Mouse (Mus musculus) limb, embryonic 14.5 days (tissue): ENCODE measurements at regions not wholly inside any gene's neighbourhood (a gene's known extent, or its start where the extent isn't known, plus 50 kb on each side); places are given as distances from the start of the nearest gene placed in this dataset.
"Not testable (repeated sequence)": the region's sequence is repeated elsewhere in the genome, so short reads cannot be mapped to it uniquely, and the experiment has no call there.

Source experiments
- ATAC-seq: fragments of 200-750 bp; cut with Nextera tagmentation; 2 replicates; pipeline ENCODE4 v1.8.0; 2017; ENCODE audit warnings: low read depth, moderate number of reproducible peaks, moderate TSS enrichment; ENCODE audit not compliant: low FRiP score
- DNase-seq: peaks from one replicate; pipeline ENCODE4 v3.0.0-alpha.2; 2015; ENCODE audit warnings: low spot score
- H3K27ac ChIP-seq: fragments of 300-500 bp; sonication (generic); replicated peaks from 2 replicates; pipeline ENCODE4 v1.5.1; 2014; ENCODE audit warnings: low read depth, mild to moderate bottlenecking, low read length, moderate library complexity, mixed read lengths
- H3K27me3 ChIP-seq: fragments of 300-500 bp; sonication (generic); 2 replicates; pipeline ENCODE4 v1.6.1; 2014; ENCODE audit warnings: low read length, mixed read lengths; ENCODE audit not compliant: control insufficient read depth, insufficient read depth
- H3K36me3 ChIP-seq: fragments of 300-500 bp; sonication (generic); 2 replicates; pipeline ENCODE4 v1.6.1; 2014; ENCODE audit warnings: mild to moderate bottlenecking, low read length, moderate library complexity, mixed read lengths; ENCODE audit not compliant: control insufficient read depth, insufficient read depth
- H3K4me1 ChIP-seq: fragments of 300-500 bp; sonication (generic); 2 replicates; pipeline ENCODE4 v1.6.1; 2014; ENCODE audit warnings: antibody characterized with exemption, low read length, mixed read lengths; ENCODE audit not compliant: control insufficient read depth, insufficient read depth
- H3K4me2 ChIP-seq: fragments of 300-500 bp; sonication (generic); replicated peaks from 2 replicates; pipeline ENCODE4 v1.6.1; 2014; ENCODE audit warnings: low read depth, mild to moderate bottlenecking, low read length, moderate library complexity; ENCODE audit not compliant: severe bottlenecking
- H3K4me3 ChIP-seq: fragments of 300-500 bp; sonication (generic); replicated peaks from 2 replicates; pipeline ENCODE4 v1.5.1; 2014; ENCODE audit warnings: low read length
- H3K9ac ChIP-seq: fragments of 300-500 bp; sonication (generic); 2 replicates; pipeline ENCODE4 v1.6.1; 2014; ENCODE audit warnings: mild to moderate bottlenecking, low read depth, low read length, moderate library complexity; ENCODE audit not compliant: severe bottlenecking
- H3K9me3 ChIP-seq: fragments of 300-500 bp; sonication (generic); 2 replicates; pipeline ENCODE4 v1.6.1; 2016; ENCODE audit warnings: low read length; ENCODE audit not compliant: control insufficient read depth
- POLR2A ChIP-seq: fragments of 200-500 bp; IDR thresholded peaks from 2 replicates; pipeline ENCODE4 v1.8.0; 2012; ENCODE audit warnings: inconsistent platforms, mild to moderate bottlenecking, moderate library complexity, borderline replicate concordance; ENCODE audit not compliant: insufficient read depth, insufficient read length; ENCODE audit errors: extremely low read depth
- WGBS: fragments of 180-500 bp; shearing (Covaris S2); extraction: QIAGEN DNeasy Blood & Tissue Kit; methylation state at CpG from one replicate; pipeline ENCODE4 v1.1.7; 2014; 5-methylcytosine and 5-hydroxymethylcytosine counted together

DNA sequence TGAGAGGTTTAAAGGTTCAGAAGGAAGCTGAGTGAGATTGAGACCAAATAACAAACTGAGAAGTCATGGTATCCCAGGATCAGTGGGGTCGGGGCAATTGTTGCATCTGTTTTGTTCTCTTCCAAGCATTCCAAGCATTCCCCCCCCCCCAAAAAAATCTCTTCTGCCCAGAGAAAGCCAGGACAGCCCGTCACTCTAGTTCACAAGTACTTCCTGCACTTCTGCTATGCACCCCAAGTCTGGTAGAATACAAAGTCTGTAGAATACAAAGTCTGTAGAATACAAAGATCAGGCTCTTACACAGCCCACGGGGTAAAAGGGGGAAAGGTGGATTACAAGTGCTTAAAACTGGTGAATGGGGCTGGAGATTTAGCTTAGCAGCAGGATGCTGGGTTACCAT lies 99.5 kb upstream of the Rad23b start:
- no peaks in the 10 kb centered on the region for H3K9me3 ChIP-seq
- no peak overlapping the region for H3K9ac ChIP-seq
- 41% methylated on average over 3 of the region's 3 CpGs for WGBS
- H3K27me3 ChIP-seq = no peaks in the 10 kb centered on the region
- H3K4me1 ChIP-seq = no peaks in the 10 kb centered on the region
- no peak overlapping the region for H3K4me2 ChIP-seq
- no peak for TF ChIP-seq POLR2A
- DNase-seq (no peak), ATAC-seq (no peak)
- no peaks in the 10 kb centered on the region for H3K36me3 ChIP-seq
- H3K27ac ChIP-seq = no peak overlapping the region
- H3K4me3 ChIP-seq = no peak overlapping the region

DNA sequence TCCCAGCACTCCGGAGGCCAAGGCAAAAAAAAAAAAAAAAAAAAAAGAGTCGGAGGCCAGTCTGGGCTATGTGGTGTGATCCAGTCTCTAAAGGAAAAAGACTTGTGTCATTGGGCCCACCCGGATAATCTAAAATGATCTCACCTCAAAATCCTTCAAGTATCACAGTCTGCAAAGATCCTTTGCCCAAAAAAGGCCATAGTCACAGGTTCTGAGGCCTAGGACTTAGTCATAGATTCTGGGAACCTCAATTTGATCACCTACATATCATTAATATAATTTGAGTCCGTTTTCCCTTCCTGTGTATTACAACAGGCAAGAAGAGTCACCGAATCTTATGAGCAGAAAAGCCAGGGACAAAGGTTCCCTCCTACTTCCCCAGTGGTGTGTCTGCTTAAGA lies 98.3 kb upstream of the Rad23b start:
- Histone ChIP-seq H3K27ac (no peak overlapping the region), H3K9ac (no peak overlapping the region), H3K4me2 (no peak overlapping the region), H3K36me3 (no peaks in the 10 kb centered on the region), H3K9me3 (no peaks in the 10 kb centered on the region), H3K4me3 (no peak overlapping the region), H3K4me1 (no peaks in the 10 kb centered on the region), H3K27me3 (no peaks in the 10 kb centered on the region)
- WGBS = 83% methylated on average over 5 of the region's 5 CpGs
- DNase-seq (no peak), ATAC-seq (no peak)
- no peak for TF ChIP-seq POLR2A

- 77% methylated on average over 8 of the region's 8 CpGs for WGBS
These were observed 96.1 kb upstream of the Rad23b start for GRCm38 (mm10) chr4:55253769-55254168.

GRCm38 (mm10) chr4:55271965-55272630 lies 77.7 kb upstream of the Rad23b start:
- H3K27me3 ChIP-seq = no peaks in the 10 kb centered on the region
- ATAC-seq (no peak), DNase-seq (no peak)
- no peak for TF ChIP-seq POLR2A
- 82% methylated on average over 8 of the region's 8 CpGs for WGBS
- H3K4me2 ChIP-seq = no peak overlapping the region
- no peak overlapping the region for H3K27ac ChIP-seq
- H3K9me3 ChIP-seq = no peaks in the 10 kb centered on the region
- H3K4me3 ChIP-seq = no peak overlapping the region
- H3K4me1 ChIP-seq = no peaks in the 10 kb centered on the region
- no peaks in the 10 kb centered on the region for H3K36me3 ChIP-seq
- H3K9ac ChIP-seq = no peak overlapping the region

More at GRCm38 (mm10) chr4:55253769-55254168, 96.1 kb upstream of the Rad23b start:
- Histone ChIP-seq H3K9me3 (no peaks in the 10 kb centered on the region), H3K36me3 (no peaks in the 10 kb centered on the region), H3K4me1 (no peaks in the 10 kb centered on the region), H3K4me2 (no peak overlapping the region), H3K27ac (no peak overlapping the region), H3K27me3 (no peaks in the 10 kb centered on the region), H3K4me3 (no peak overlapping the region), H3K9ac (no peak overlapping the region)
- no peak for ATAC-seq
- no peak for TF ChIP-seq POLR2A
- DNase-seq = no peak

- Histone ChIP-seq H3K4me1 (no peaks in the 10 kb centered on the region), H3K27ac (no peak overlapping the region), H3K9me3 (no peaks in the 10 kb centered on the region), H3K4me2 (no peak overlapping the region), H3K4me3 (no peak overlapping the region), H3K9ac (no peak overlapping the region), H3K36me3 (no peaks in the 10 kb centered on the region), H3K27me3 (no peaks in the 10 kb centered on the region)
- no peak for TF ChIP-seq POLR2A
- DNase-seq (no peak), ATAC-seq (no peak)
- WGBS = 15% methylated on average over 5 of the region's 5 CpGs
These were observed 73.4 kb upstream of the Rad23b start for GRCm38 (mm10) chr4:55276300-55276952.

- 92% methylated on average over 8 of the region's 8 CpGs for WGBS
- H3K4me1 ChIP-seq, H3K4me3 ChIP-seq, H3K36me3 ChIP-seq, DNase-seq, ATAC-seq, H3K27ac ChIP-seq, H3K9ac ChIP-seq, H3K9me3 ChIP-seq, H3K4me2 ChIP-seq, H3K27me3 ChIP-seq: not testable (repeated sequence)
These were observed 70.5 kb upstream of the Rad23b start for GRCm38 (mm10) chr4:55279351-55279750.
